Mouse (Mus musculus) thymus, adult 18-20 months (tissue): ENCODE data around the gene Rnaseh2b.

ENCODE experiments used
- DNase-seq, 2 experiments: peaks; one replicate each; pipeline ENCODE4 v3.0.0; 2022; ENCODE audit warnings: mixed read lengths in 2 of 2

The Rnaseh2b gene

DNA sequence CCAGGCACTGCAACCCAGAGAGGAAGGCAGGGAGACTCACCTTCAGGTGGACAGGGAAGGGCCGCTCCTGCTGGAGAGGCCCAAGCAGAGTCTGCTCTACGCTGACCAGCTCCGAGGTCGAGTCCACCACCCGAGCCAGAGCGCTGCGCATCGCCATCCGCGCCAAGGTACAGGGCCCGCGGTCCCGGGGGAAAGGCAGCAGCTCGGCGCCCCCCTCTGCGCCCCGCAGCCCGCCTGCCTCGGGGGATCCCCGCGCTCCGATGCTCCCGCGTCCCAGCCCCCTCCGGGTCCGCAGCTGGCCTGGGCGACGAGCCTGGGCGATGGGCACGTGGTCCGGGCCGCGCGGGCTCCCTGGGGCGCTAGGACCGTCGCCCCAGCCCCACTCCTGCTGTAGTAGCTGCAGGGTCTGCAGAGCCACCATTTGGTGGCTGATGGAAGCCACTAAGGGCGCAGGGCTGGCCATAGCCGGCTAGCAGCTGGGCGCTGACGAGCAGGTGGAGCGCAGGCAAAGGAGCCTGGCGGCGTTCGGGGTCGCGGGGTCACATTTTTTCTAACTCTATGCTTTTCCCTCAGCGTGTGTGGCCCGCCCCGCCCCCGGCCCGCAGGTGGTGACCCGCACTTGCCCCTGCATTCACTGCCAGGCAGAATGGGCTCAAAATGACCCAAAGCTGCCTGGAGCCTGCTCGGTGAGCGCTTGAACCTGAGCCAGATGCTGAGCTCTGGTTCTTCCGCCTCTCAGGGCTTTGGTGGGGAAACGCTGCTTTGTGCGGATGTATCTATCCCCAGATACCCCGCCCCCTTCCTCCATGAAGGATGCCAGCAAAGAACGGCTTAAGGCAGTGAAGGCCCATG, at the start of gene Rnaseh2b, which contains the start of gene Dleu7:
Rnaseh2b (plus strand) TSS at position 102 of the 852 bp plus-strand sequence.
Dleu7 (minus strand) TSS at position 560 of the 852 bp plus-strand sequence.
- DNase-seq: peak; percentile 36 to 51

DNA sequence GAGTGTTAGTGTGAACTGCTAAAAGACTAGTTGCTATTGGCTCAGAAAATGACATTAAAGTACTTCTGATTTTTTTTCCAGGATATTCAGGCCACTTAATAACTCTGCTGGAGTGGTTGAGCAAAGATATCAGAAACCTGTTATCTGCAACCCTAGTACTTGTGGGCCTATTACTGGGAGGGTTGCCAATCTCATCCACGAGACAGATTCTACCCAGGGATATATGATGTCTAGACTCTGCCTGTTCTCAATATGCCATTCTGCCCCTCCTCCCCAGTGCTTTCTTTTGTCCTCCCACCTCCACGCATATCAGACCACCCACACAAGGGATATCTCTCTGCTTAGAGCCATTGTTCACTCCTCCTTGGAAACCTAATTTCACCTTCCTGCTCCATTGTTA, 48.9 kb upstream of the Rnaseh2b start:
- DNase-seq: no peak

DNA sequence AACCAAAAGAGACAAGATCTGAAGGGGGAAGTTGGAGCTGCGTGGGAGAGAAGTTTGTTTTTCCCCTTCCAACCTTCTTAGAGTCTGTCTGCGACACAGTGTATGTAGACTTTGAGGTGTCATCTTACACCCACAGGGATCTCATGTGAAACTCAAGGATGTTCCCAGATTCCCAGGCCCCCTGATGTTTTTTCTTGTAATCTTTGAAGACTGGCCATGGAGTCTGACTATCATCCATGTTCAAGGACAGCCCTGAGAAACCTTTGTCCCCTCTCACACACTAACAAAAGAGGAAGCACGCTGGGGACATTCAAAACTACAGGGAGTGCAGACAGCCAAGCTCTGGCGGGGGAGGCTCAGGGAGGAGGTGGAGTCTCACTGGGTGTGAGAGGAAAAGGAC, 46.8 kb upstream of the Rnaseh2b start:
- DNase-seq: no peak

DNA sequence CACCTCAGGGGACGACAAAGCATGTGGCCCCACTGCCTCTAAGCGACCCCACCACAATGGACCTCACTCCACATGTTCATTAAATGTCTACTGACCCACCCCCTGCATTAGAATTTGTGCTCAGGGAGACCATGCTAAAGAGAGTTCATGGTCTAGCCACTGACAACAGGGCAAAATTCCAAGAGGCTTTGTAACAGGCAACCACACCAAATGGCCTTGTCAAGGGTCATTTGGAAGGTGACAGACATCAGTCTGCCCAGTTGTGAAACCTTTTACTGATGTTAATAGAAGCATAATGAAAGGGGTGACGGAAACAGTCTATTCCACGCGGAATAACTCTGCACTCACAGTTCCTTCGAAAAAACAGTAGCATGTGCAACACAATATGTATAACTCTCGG, 44.0 kb upstream of the Rnaseh2b start:
- no peak for DNase-seq

DNA sequence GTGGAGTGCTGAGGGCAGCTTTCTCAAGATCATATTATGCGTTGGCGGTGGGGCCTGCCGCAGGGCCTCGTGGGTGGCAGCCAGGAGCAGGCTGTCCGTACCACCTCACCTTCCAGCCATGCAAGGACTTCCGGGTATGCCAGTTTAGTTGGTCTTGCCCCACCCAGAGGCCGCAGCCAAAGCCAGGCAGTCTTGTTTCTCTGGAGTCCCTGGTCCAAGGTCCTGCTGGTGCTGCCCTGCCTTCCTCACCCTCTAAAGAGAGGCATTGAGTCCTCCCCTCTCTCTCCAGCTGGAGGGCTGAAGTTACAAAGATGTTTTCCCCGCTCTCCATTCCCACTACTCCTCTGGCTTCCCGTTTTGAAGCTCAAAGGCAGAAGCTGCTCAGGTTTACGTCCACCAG, 43.6 kb upstream of the Rnaseh2b start:
- DNase-seq: no peak

DNA sequence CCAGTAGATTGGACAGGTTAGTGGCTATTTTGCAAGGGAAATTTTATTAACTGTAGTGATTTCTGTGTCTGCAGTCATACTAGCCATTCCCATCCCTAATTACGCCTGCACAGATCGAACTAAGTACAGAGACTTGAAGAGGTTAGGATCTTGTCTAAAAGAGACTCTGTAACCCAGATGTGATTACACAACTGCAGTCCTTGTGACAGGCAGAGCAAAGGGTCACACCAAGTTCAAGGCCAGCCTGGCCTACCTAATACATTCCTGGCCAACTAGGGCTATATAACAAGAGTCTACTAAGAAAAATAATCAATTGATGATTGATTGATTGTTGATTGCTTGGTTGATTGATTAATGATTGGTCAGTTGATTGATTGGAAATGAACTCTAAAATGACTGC, 43.1 kb upstream of the Rnaseh2b start:
- DNase-seq: no peak

DNA sequence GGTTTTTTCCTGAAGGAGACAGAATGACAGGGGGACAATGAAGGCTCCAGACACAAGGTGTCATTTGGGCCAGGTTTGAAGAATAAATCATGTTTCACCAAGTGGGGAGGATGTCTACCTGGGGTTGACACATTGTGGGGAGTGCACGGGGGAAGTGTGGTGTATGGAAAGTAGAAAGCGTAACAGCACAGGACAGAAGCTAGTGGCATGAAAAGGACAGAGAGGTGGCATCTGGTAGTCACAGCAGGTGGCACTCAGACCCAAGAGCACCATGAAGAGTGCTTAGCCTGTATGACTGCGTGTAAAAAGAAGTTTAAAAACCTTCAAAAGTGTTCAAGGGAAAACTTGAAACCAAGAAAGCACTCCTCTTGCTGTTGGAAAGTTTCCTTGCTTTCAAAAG, 42.3 kb upstream of the Rnaseh2b start:
- DNase-seq: no peak

DNA sequence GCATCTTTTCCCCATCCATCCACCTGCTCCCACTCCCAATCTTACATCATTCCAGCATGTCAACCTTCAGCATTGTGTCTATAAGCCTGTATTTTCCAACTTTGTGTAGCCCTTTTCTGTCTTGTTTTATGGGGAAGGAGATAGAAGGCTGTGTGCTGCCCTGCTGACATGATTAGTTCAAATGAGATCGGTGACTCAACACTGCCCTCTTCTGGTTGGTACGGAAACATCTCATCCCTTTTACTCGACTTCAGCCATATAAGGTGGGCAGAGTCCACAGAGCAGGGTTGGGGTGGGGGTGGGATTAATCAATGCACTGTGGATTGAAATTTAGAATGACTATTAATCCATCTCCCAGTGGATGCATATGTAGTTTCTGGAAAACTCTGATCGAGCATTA, 40.4 kb upstream of the Rnaseh2b start:
- DNase-seq: peak in 1 of 2 experiments; percentile 21

DNA sequence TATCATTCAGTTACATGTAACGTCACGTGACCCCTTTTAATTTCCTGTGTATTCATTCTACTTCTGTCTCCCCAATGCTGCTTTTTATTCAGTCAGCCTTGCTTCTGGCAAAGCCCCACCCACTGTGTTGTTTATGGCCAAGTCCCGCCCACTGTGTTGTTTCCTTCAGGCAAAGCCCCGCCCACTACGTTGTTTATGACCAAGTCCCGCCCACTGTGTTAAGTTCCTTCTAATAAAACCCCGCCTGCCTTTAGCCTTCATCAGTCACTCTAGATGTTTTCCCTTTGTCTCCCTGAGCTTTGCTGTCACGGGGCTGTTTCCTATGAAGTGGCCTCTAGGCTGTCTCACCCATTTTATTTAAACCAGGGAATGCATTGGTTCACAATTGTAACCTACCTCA, 38.0 kb upstream of the Rnaseh2b start:
- no peak for DNase-seq

DNA sequence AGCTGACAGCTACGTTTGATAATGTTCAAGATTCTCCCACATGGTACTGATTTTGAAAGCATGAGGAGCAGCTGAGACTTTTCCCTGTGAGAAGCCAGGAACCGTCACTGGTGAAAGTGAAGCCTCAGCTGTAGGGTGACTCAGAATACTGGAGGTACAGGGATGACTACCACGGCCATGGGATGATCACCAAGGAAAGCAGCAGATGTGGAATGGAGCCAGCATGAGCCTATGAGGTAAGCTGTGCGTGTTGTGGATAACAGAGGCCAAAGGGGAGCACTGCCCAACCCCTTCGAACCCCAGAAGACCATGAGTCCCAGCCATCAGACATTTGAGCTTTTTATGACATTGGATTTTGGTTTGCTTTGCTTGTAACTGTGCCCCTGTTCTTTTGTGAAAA, 36.3 kb upstream of the Rnaseh2b start:
- no peak for DNase-seq

DNA sequence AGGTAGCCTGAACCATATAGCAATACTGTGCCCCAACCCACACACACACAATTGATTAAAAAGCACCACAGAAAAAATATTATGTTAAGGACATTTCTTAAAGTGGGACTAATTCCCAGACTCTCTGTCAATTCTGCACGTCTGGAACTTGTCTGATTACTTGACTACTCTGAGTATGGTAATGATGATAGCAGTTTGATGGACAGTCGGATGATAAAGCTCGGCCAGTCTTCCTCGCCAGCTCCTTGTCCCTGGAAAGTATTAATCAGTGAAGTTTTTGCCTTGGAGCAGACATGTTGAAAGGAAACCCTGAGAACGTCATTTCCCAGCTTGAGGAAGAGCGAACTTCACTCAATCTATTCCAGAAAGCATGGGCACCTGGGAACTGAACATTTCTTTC, 34.3 kb upstream of the Rnaseh2b start:
- DNase-seq: no peak

DNA sequence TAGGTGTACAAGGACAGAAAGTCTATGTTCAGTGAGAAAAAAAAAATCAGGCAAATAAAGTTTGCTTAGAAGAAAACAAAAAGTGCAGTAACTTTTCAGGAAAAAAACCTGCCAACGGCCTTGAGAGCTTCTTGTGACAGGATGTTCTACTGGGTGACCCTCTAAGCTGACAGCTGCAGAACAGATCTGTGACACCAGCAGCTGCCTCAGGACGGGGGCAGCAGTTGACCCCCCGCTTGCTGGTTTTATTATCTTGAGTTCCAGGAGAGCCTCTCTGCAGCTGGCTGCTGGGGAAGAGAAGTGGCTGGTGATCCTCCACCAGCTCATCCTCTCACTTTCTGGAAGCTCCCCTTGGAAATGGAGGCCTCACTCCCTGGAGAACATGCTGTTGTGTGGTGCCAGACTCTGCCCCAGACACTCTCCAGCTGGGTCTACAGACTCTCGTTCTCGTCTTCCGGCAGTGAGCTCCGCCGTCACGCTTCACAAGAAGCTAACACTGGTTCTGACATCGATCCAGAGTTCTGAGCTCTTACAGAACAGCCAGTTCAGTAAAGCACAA, 33.3 kb upstream of the Rnaseh2b start:
- DNase-seq: peak in 1 of 2 experiments; percentile 16

DNA sequence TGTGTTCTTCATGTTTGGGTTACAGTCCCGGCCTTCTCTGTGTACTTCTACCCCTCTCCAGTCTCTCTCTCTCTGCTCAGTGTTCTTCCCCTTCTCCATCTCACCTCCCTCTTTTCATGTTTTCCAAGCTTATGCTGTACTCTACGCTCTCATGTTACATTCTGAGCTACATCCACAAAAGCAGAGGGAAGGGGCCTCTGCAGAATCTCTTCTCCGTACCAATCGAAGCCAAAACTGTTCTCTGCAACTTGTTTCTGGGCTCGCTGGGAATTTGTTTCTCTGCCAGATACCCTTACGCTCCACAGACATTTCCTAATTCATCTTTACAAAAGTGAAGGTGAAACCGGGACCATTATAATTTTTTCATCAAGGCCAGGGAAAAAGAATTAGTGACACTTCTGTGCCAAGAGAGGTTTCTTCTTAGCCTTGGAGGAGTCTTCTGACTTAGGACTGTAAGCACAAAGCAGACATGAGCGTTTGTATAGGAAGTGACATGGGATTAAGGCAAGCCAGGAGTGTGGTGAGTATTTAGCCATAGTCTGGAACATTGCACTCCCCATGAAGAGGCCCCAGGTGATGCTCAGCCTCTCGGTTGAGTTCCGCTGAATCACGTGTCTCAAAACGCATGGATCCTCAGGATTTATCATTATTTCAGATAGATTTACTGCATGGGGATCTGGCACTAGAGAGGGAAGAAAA, 21.5 kb upstream of the Rnaseh2b start:
- no peak for DNase-seq

DNA sequence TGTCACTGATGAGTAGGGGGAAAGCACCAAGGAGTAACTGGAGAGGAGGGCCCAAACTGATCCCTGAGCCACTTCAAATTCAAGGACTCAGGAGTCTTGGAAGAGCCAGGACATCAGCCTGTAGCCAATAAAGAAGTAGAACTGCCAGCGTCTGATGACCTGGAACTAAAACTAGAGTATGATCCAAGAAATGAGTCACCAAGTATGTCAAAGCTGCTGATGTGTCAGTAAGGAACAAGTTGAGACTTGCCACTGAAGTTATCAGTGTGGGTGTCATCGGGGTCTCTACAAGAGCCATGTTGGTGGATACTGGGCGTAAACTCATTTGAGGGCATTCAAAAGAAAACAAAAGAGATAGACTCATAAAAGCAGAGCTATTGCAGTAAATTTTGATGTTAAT, 18.8 kb upstream of the Rnaseh2b start:
- DNase-seq: no peak

DNA sequence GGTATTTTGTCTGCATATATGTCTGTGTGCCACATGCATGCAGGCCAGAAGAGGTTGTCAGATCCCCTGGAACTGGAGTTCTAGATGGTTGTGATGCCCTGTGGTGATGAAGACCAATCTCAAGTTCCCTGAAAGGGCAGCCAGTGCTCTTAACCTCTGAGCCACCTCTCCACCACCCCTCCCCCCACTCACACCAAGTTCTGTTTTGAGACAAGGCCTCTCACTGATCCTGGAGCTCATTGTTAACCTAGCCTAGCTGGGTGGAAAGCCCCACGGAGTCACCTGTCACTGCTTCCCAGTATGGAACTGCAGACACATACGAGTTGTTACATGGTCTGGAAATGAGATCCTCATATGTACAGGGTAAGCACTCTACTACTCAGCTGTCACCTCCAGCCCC, 9.4 kb upstream of the Rnaseh2b start:
- DNase-seq: no peak

DNA sequence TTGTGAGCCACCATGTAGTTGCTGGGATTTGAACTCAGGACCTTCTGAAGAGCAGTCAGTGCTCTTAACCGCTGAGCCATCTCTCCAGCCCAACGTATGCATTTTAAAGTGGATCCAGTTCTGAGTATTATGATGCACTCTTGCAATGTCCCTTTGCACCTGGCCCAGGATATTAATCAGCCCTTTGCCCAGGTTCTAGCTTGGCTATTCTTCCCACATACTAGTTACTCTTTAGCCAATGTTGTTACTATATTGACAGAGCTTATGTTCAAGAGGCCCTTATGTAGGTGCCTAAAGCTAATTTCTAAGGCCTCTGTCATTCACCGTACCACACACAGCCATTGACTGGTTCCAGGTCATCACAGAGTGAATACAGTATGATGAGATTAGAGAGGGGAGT, 3.7 kb upstream of the Rnaseh2b start:
- no peak for DNase-seq

DNA sequence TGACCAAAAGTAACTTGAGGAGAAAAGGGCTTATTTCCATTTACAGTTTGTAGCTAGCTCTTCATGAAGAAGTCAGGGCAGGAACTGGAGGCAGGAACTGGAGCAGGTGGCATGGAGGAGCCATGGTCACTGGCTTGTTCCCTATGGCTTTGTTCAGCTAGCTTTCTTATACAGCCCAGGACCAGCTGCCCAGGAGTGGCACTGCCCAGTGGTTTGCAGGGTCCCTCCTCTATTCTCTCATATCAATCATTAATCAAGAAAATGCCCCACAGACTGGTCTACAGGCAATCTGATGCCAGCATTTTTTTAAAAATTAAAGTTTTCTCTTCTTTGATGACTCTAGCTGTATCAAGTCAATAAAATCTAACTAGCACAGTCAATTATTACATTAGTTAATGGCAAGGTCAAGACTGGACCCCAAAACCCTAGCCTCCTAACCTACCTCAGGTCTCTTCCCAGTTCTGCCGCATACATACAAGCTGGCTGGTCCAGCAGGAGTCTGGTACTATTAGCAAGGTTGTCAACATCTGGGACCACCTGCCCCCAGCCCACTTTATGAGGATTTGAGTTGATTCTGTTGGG, 892 bp upstream of the Rnaseh2b start:
- no peak for DNase-seq

DNA sequence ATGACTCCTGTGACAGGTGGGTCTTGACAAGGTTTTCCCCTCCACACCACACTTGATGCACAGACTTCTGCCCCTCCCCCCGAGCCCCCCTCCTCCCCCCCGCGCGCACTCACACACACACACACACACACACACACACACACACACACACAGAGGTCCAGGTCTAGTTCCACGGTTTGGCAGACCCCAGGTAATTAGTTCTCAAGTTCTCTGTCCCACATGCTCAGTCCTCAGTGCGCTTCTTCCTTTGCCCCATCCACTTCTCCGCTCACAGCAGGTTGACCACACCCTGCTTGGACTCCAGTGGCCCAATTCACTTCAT, 262 bp upstream of the Rnaseh2b start:
- no peak for DNase-seq

DNA sequence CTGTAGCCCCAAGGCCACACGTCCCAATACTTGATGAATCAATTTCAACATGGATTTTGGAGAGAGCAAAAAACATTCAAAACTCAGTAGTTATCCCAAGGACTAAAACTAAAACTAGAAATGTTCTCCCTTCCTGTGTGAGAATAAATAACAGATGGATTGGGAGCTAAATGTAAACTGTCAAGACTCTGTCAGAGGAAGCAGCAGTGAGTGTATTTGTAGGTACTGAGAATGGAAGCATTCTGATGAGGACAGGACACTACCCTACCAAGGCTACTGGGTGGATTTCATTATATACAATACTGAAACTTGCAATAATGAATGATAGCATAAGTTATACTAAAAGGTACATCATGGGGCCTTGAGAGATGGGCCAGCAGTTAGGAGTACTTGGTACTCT, 6.4 kb downstream of the Rnaseh2b start:
- no peak for DNase-seq

DNA sequence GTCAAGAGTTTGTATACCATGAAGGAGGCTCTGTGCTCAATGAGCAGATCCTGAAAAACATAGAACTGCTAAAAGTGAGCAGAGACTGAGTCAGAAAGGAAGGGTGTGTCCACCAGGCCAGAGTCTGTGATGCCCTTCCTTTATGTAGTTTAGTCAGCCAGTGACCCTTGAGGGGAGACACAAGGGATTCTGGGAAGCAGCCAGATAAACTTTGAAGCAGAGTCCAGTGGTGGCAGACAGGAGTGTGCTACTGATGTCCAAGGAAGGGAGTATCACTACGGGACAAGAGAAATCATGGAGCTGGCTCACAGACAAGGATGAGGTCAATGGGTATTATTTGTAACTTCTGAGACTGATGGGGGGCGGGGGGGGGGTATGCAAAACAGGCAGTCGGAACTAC, 7.6 kb downstream of the Rnaseh2b start:
- no peak for DNase-seq

DNA sequence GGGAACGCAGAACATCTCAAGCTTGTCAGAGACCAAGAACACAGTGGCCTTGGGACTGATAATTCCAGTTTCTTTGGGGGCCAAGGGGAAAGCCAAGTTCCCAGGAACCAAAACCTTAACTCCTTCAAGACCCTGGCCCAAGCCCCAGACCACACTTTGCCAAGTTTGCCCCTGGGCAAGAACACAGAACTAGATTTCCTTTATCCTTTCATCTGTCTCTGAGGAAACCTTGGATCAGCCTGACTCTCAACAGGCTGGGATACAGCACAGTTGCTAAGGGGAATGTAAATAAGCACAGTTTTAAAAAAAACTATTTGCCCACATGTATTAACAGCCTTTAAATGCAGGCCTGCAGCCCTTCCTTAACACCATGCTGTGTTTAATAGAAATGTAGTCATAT, 15.2 kb downstream of the Rnaseh2b start:
- no peak for DNase-seq

DNA sequence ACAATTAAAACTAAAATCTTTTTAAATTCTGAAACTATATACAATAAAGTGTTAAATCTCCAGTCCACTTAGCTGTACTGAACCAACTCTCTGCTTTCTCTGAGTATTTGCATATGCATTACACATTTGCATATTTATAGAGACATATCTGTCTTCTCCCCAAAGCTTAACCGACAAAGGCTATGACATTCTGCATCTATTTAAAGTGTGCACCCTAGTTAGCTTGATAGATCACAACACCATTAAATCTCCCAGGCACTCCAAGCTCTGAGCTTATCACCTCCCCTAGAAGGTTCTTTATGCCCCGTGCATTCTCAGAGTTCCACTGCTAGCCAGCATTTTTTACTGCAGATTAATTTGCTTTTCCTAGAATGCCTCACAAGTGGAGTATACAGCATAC, 16.6 kb downstream of the Rnaseh2b start:
- no peak for DNase-seq

DNA sequence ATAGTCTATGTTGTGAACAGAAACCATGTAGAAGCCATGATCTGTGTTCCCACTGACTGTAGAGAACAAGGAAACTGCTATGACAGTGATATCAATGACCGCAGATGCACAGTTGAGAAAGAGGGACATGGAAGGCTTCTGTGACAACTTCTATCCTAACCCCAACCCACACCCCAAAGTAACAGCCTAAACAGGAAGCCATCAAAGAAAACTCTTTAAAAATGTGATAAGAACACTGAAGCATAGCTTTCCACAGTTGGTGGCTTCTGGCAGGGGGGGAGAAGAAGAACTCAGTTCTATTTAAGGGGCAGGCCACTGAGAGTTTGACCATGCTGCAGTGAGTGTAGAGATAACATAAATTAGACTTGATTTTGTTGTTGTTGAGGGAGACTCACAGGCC, 19.3 kb downstream of the Rnaseh2b start:
- no peak for DNase-seq
